Mouse (Mus musculus) thymus, postnatal 10 days (tissue): Measurements from ENCODE around the gene Tcp10c.
"Not testable (repeated sequence)": the region's sequence is repeated elsewhere in the genome, so short reads cannot be mapped to it uniquely, and the experiment has no call there.

Experiments used
- DNase-seq, 2 experiments: peaks; one replicate each; pipeline ENCODE4 v3.0.0; 2021; ENCODE audit warnings: low spot score in 2 of 2

Tcp10c gene

DNA sequence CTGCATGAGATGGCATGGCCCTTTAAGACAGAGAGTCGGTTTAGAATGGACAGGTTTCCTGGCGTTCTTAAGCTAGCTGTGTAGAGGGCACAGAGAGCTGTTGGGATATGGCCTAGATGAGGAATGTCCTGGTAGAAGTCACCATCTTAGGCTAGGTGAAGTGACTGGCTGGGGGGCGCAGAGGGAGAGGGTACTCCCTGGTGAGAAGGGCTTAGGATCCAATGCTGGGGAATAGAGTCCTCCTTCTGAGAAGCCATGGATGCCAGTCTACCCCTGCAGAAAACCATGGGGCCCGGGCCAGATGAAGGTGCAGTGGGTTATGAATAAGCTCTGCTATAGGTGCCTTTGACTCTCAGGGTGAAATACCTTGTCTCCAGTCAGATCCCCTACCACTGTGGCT lies at the start of gene Tcp10c:
TSS of gene Tcp10c (plus strand) at position 52 of the 400 bp plus-strand sequence.
- DNase-seq: not testable (repeated sequence)

DNA sequence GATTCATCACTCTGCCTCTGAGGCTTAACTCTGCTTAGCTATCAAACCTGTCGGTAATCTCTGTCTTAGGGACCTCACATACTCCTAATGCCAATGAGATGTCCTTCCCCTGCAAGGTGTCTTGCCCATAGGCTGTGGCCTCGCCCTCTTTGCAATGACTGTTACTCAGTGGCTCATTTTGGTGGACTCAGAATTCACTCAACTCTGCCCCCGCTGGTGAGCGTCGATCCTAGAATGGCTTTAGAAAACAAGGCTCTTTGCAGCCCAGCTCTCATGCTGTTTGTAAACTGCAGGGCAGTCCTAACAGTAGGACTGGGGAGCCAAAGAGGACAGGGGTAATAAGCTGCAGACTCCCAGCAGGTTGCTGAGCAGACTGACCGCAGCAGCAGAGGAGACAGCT lies 46.5 kb upstream of the Tcp10c start:
- not testable (repeated sequence) for DNase-seq

DNA sequence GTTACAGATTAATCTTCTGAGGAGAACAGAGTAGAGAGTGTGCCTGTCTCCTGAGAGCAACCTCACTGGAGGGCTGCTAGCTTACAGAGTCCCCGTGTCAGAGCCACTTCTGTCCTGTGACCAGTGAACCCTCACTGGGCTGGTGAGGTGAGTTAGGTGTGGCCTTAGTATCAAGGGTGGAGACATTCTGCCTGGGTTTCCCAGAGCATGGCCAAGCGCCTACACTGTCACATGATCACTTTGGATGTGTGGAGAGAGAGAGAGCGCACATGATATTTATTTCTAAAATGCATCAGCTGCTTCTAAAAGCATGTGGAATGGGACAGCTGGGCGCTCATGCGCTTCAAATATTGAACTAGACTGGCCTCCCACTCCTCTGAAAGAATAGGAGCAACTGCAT lies 46.0 kb upstream of the Tcp10c start:
- not testable (repeated sequence) for DNase-seq

DNA sequence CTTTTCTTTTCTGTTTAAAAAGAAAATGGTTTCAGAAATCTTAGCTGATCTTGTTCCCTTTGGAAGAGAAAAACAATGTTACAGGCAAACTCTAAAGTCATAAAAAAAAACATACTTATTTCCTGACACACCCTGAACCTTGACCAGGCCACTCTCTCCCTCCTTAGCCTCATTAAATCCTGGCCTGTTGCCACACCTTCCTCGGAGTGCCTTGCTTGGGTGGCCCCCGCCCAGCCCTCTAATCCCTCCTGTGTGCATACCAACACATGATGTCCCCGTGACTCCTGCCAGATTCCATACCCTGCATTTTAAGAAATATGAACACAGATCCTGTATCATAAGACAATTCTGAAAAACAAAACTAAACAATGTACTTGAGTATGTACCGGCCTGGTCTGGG lies 45.6 kb upstream of the Tcp10c start:
- not testable (repeated sequence) for DNase-seq

DNA sequence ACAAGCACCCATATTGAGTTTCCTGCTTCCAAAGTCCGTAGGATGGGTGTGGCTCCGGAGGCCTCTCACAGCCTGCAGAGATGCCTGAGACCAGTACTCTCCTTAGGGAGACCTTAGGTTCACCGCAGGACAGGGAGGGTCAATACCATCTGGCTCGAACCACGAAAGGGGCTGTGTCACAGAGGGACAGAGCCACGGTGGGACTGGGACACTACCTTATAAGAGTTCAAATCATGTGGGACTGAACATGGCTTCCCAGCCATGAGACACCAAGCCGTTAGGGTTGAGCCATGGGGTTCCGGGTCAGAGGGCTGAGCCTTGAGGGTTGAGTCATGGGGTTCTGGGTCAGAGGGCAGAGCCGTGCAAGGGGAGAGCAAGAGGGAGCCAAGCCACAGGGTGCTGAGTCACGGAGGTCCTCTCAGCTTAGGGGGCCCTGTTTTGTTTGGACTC lies 45.2 kb upstream of the Tcp10c start:
- not testable (repeated sequence) for DNase-seq

DNA sequence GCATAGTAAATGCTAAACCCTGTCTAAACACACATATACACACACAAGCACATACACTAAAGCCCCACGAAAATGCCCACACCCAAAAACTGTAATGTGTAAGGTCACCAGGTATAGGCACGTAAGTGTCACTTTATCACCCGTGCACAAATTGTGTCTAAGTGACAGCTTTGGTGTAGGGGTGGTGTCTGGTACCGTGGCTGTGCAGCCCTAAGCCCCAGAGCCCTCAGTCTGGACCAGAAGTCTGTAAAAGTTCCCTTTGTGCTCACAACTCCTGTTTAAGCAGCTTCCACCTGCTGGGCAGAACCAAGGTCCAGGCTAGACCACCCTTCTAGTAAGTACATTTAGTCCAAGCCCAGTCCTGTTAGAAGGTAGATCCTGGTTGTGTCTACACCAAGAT lies 24.4 kb upstream of the Tcp10c start:
- DNase-seq: not testable (repeated sequence)

DNA sequence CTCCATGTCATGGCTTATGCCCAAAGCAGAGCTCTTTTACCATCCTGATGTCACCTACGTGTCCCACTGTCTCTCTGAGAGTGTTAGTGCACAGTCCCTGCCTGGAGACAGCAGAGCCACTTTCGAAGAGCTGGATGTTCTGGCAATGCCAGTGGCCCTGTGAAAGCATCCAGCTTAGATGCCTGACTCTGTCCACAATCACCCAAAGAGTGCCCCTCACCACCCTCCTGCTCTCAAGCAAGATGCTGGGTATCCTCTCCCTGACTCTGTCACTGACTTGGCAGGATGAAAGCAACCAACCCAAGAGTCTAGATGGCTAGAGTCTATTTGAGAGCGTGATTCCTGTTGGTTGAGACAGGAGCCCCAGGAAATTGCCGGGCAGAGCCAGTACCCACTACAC lies 23.2 kb upstream of the Tcp10c start:
- not testable (repeated sequence) for DNase-seq

DNA sequence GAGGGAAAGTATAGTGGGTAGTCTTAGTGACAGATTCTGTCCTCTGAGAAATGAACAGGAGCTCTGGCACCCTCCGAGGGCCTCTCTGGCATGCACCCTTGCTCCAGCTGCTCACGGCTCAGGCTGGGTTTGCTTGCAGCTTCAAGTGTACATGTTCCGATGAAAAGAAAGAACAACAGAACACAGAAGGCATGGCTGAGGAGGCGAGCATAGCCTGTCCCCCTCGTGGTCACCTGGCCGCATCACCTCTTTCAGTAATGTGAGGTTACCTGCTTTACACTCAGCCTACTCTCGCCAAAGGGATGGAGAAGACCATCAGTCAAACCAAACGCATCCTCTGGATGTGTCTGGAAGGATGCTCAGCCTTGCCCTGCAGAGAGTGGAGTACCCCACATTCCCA lies 21.9 kb upstream of the Tcp10c start:
- DNase-seq: not testable (repeated sequence)

DNA sequence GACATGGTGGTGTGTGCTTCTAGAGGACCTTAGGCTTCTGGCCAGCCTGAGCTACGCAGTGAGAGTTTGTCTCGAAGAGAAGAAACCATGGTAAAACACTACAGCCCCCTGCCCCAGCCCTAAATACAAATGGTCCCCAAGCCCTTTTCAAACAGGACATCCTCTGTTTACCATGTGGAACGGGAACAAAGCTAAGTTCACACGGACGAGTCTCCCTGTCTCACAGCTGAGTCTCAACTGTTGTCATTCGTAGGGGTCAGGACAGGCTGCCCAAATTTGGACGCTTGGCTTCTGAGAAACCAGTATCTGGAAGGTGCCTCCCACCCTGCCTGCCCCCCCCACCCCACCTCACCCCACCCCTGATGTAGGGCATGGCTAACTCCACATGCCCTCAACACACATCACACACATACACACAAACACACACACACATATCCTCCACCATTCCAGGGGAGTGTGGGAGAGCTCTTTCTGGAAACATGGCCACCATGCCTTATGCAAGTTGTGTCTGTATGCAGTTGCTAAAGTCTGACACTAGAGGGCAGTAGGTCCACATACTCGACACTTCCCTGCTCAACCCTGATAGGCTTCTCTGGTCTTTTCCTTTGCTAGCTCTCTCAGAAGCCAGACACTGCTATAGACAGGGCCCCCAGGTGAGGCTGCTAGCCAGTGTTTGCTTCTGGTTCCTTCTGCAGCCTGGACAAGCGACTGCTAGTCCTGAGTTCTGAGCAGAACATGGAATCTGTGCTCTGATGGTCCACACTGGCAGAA lies 17.2 kb upstream of the Tcp10c start:
- DNase-seq: peak in 1 of 2 experiments; percentile 6

DNA sequence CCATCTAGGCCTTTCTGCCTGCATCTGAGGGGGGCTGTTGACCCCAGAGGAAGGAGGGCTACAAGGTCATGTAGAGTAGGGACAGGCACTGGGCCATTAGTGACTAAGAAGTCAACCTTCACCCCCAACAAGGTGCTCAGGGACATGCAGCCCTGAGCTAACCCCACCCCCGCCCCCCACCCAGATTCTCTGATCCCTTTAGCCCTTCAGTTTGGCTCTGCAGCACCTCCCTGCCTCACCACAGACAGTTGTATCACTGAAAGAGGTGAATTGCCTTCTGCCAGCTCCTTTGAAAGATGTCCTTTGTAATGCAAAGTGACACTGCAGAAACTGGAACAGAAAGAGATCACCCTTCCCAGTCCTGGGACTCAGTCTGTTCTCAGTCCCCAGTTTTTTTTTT lies 16.4 kb upstream of the Tcp10c start:
- not testable (repeated sequence) for DNase-seq

DNA sequence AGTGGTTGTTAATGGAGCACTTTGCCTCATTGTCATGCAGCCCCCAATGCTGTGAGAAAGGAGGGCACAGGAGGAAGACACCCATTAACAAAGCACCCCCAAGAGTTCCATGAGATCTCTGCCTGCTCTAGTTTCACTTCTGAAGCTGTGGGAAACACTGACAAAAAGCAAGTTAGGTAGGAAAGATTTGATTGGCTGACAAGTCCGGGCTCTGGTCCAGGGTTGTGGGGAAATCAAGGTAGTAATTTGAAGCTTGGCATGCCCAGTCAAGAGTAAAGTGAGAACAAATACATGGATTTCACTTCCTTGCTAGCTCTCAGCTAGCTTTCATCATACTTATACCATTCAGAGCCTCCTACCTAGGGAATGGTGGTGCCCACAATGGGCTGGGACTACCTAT lies 14.3 kb upstream of the Tcp10c start:
- DNase-seq: not testable (repeated sequence)

DNA sequence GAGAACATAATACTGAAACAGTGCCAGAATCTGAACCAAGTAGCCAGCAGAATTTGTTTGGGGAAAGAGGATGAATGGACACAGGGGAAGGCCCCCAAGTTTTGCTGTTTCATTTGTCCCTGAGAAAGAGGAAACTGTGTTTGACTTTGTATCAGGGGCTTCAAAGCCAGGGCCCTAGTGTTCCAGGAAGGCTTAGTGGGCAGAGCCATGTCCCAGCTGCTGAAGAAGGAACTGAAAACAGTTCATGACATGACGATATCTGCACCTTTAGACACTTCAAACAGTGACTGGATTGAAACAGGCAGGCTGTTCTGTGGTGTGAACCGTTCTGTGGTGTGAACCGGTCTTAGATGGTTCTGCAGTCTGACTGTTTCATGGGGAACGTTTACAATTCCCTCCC lies 8.4 kb upstream of the Tcp10c start:
- not testable (repeated sequence) for DNase-seq

DNA sequence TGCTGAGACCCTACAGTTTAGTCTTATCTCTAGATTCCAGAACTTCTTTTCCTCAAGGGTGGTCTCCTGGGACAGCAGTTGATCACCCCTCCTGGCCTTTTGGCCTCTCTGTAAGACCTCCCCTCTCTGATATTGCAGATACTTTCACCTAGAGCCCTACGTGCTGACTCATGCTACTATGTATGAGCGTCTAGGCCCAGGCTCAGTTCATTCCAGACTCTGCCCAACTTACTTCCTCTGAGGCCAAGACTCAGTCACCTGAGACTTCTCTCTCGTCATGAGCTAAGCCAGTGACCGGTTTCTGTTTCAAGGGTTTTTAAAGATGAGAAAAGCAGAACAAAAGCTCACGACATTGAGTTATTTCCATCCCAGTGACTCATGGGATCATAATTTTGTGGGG lies 4.8 kb upstream of the Tcp10c start:
- DNase-seq: not testable (repeated sequence)

DNA sequence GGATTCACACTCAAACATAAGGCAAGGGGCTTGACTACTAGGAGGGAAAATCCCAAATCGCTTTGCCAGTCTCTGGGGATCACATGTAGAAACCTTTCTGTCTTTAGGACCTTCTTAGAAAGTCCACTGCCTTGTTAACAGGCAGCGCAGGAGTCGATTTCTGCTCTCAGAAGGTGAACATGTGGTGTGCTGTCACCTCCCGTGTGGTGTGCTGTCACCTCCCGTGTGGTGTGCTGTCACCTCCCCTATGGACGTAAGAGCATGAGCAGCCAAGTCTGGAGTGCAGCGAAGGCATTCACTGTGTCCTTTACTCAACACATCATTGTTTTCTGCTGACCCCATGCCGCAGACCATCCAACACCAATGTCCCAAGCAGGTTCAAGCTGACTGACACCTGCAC lies 1.1 kb upstream of the Tcp10c start:
- DNase-seq: not testable (repeated sequence)

DNA sequence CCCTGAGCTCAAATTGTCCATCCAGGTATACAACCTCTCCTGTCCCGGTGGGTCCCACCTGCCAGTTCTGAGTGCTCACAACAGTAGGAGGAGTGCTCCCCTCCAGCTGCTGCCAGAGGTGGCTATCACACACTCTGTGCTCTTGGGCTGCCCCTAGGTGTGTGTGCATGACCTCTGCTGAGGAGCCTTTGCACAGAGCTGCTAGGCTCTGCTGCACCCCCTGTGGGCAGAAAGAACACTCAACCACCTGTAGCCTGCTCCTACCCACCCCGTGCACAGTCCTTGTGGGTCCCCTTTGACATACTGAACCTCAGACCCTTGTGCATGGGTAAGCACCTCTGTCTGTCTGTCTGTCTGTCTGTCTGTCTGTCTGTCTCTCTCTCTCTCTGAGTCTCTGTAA lies 8.1 kb downstream of the Tcp10c start:
- not testable (repeated sequence) for DNase-seq

DNA sequence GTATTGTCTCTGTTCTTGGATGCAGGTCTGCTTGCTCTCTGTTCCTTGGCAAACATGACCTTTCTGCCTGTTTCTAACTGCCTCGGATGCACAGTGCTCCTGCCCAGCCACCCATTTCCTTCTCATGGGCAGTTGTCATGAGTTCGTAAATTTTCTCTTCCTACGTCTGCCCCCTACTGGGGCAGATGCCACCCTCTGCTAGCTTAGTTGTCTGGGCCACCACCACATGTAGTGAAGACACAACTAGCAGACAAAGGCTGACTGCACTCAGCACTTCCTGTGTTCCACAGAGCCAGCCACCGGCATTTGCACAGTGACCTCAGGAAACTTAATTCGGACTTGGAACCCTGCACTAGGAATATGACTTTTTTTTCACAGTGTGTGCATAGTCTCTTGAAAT lies 9.4 kb downstream of the Tcp10c start:
- DNase-seq: not testable (repeated sequence)

DNA sequence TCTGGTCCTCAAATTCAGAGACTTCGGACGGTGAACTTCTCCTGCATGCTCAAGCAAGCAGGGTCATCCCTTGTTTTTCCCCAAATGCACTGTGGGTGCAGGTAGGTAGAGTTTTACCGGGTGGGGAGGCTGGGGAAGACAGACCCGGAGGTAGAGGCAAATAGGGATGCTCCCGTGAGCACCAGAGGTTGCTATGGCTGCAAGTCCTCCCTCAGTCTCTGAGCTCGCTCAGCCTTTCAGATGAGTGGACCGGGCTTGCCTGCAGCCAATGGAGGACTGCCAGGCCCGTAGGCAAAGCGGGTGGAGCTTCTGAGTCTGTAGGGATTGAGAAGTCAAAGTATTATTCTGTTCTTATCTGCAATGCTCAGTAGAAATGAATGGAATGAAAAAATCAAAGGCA lies 9.8 kb downstream of the Tcp10c start:
- DNase-seq: not testable (repeated sequence)

DNA sequence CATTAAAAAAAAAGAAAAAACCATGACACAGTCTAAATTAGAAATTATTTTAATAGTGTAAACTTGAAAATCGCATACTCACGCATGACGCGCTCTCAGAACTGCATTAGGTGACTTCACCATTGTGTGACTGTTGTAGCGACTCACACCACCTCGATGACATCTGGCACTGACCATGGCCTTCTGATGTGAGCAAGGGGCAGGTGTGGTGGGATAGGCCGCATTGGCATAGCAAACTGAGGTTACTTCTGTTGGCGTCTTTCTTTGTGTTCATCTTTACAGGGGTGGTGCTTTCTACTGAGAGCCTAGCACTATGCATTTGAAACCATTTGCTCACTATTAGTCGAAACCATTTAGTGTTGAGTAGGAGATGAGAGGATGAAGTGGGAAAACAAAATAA lies 12.8 kb downstream of the Tcp10c start:
- DNase-seq: not testable (repeated sequence)

DNA sequence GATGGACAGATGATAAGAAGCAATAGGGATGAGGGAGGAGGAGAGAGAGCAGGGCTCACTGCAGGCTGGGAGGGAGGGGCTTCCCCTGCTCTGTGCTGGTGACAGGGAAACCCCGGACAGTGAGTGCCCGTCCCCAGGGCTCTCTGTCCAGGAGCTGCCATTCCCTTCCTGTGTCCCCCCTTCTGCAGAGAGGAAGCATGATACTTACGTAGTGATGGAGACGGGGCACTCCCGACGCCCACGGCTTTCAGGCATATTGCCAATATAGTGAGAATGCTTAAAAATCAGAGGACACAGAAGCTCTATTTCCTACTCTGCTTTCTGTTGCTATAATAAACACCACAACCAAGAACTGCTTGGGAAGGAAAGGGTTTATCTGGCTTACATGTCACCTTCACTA lies 14.3 kb downstream of the Tcp10c start:
- not testable (repeated sequence) for DNase-seq

DNA sequence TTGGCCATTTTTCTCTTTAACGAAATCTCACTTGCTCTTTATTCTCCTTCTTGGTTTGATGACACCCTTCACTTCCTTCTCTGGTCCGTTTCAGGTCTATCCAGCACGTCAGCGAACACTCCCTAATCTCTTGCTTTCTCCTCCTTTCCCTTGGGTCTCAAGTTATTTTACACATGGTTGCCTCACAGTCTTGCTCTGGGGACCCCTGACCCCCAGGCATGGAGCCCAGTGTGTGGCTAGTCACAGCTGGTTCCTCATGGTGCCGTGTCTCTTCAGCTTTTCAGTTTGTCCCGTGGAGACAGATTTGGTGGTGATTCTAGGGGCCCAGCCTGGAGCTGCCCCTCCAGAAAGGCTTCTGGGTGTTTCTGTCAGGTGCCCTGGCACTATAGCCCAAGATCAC lies 16.4 kb downstream of the Tcp10c start:
- not testable (repeated sequence) for DNase-seq

DNA sequence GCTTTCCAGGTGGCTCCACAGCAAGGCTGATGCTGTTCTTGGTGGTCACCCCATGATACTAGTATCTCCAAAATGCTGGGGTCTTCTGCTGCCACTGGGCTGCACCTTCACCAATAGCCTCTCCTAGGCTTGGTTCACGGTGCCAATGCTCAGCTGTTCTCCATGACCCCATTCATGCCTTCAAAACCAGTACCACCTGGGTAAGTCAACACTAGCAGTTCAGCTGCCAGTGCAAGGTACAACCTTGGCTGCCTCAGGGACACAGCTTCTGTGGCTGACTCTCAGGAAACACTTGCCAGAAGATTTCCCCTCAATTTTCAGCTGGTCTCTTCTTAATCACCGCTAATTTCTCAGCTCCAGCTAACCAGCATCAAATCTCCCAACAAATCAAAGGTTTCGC lies 24.0 kb downstream of the Tcp10c start:
- not testable (repeated sequence) for DNase-seq

DNA sequence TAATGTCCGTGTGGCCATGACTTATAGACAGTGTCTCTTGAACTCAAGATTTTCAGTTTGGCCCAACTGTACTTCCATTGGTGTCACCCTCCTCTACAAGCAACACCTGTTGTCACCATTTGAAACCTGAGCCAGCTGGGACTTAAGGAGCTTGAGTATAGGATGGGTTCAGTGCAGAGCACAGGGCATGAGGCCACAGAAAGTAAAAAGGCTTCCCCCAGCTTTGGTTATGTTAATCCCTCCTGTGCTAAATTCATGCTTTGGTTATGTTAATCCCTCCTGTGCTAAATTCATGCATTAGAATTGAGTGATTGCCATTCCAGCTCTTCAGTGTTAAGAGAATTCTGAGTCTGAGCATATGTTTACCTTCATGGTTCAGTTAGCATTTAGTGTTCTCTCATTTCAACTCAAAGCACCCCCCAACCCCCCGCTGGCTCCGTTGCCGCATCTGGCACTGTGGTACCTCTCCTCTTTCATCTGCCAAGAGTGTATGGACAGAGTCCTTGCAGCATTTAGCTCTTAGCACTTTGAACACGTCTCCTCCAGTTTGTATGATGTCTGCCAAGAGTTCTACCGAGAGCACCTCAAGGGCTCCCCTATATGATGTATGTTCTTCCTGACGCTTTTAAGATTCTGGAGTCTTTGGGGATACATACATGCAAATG lies 25.7 kb downstream of the Tcp10c start:
- not testable (repeated sequence) for DNase-seq

DNA sequence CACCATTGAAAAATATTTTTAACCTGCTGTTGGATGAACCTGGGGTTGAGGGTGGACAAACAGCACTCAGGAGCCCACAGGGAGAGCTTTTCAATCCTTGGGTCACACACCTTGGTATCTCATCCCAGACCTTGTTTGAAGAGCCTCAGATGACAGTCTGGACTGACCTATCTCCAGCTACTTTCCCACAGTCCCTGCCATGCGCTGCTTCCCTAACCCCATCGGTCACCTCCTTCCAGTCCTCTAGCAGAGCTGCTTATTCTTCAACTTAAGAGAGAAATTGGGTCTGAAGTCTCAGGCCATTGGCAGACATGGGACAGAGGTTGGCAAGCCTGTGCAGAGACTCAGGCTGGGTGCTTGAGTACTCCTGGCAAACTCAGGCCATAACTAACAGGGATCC lies 26.9 kb downstream of the Tcp10c start:
- DNase-seq: not testable (repeated sequence)
